Mouse (Mus musculus) kidney, embryonic 15.5 days (tissue): ENCODE results near the gene Prcp. TPM values are rescaled to one million over a fixed set of nuclear protein-coding genes. Genes with fewer than 3 reads are reported as not detected.
"Not testable (repeated sequence)": the region's sequence is repeated elsewhere in the genome, so short reads cannot be mapped to it uniquely, and the experiment has no call there.

Source experiments
- ATAC-seq: fragments of 200-750 bp; cut with Nextera tagmentation; replicated peaks from 2 replicates; pipeline ENCODE4 v1.8.0; 2017; ENCODE audit warnings: moderate TSS enrichment; ENCODE audit not compliant: low FRiP score
- H3K27ac ChIP-seq: fragments of 300-500 bp; sonication (generic); 2 replicates; pipeline ENCODE4 v1.5.1; 2015; ENCODE audit warnings: mild to moderate bottlenecking, inconsistent platforms
- H3K27me3 ChIP-seq: fragments of 300-500 bp; sonication (generic); 2 replicates; pipeline ENCODE4 v1.6.1; 2015; ENCODE audit warnings: inconsistent platforms
- H3K36me3 ChIP-seq: fragments of 300-500 bp; sonication (generic); 2 replicates; pipeline ENCODE4 v1.6.1; 2015; ENCODE audit warnings: inconsistent platforms
- H3K4me1 ChIP-seq: fragments of 300-500 bp; sonication (generic); 2 replicates; pipeline ENCODE4 v1.6.1; 2015; ENCODE audit warnings: inconsistent platforms
- H3K4me2 ChIP-seq: fragments of 300-500 bp; sonication (generic); 2 replicates; pipeline ENCODE4 v1.6.1; 2015; ENCODE audit warnings: moderate library complexity, mild to moderate bottlenecking, inconsistent platforms
- H3K4me3 ChIP-seq: fragments of 300-500 bp; sonication (generic); replicated peaks from 2 replicates; pipeline ENCODE4 v1.5.1; 2015; ENCODE audit warnings: mild to moderate bottlenecking, inconsistent platforms
- H3K9ac ChIP-seq: fragments of 300-500 bp; sonication (generic); 2 replicates; pipeline ENCODE4 v1.6.1; 2015; ENCODE audit warnings: mild to moderate bottlenecking, inconsistent platforms
- H3K9me3 ChIP-seq: fragments of 300-500 bp; sonication (generic); replicated peaks from 2 replicates; pipeline ENCODE4 v1.6.1; 2016; ENCODE audit warnings: inconsistent platforms
- WGBS: fragments of 180-500 bp; shearing (Covaris S2); methylation state at CpG from one replicate; pipeline ENCODE4 v1.1.7; 2015; ENCODE audit warnings: mixed read lengths; 5-methylcytosine and 5-hydroxymethylcytosine counted together
- polyA plus RNA-seq: library from polyadenylated mRNA; unstranded; fragments of >200 nt; fragmentation: Nextera tagmentation; extraction: Ambion mirVana; gene quantifications from 2 replicates; pipeline ENCODE4 v1.2.1, GENCODE M21; 2015

Gene Prcp
- polyA plus RNA-seq, 1 experiment from 2014 or later: 22.7 TPM

DNA sequence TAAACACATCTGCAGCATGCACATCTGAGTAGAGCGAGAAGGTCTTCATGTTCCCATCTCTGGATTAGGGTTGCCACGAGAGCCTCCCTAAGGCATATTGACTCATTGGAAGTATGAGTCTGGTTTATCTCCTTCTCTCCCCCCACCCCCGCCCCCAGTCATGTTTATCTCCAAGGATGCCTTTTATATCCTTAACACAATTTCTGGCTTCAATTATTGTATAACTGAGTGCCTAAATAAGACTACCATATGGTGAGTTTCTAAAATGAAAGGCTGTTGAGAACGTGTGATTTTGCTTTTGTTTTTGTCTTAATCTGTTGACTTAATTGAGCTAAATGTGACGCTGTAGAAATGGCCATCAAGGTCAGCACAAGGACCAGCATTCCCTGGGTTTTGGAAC lies 21.8 kb downstream of the Prcp start:
- 78% methylated on average over 5 of the region's 5 CpGs for WGBS
- Histone ChIP-seq H3K9me3 (no peaks in the 10 kb centered on the region), H3K4me2 (no peak overlapping the region), H3K4me1 (no peaks in the 10 kb centered on the region), H3K27me3 (no peaks in the 10 kb centered on the region), H3K9ac (no peak overlapping the region), H3K36me3 (no peaks in the 10 kb centered on the region), H3K27ac (no peak overlapping the region), H3K4me3 (no peak overlapping the region)
- no peak for ATAC-seq

DNA sequence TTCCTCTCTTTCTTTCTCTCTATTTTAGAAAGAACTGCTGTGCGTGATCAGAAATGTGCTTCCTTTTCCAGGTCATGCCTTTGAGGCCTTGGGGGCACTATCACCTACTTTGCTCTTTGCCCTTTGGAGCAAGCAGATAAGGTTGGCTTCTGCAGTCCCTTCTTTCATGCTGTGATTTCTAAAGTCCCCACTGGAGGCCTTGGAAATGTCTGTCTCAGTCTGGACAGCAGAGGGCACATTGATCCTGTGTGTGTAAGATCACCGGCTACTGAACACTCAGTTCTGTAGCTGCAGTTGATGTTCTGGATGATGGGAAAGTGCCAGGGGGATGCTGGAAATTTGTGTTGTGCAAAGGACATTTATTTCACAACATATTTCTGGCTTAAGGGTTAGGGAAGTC lies 22.8 kb downstream of the Prcp start:
- no peaks in the 10 kb centered on the region for H3K27me3 ChIP-seq
- H3K36me3 ChIP-seq: no peaks in the 10 kb centered on the region
- WGBS: 49% methylated on average over 2 of the region's 2 CpGs
- no peak overlapping the region for H3K4me2 ChIP-seq
- H3K9ac ChIP-seq: no peak overlapping the region
- no peaks in the 10 kb centered on the region for H3K9me3 ChIP-seq
- no peak overlapping the region for H3K27ac ChIP-seq
- ATAC-seq: no peak
- no peak overlapping the region for H3K4me3 ChIP-seq
- H3K4me1 ChIP-seq: no peaks in the 10 kb centered on the region

DNA sequence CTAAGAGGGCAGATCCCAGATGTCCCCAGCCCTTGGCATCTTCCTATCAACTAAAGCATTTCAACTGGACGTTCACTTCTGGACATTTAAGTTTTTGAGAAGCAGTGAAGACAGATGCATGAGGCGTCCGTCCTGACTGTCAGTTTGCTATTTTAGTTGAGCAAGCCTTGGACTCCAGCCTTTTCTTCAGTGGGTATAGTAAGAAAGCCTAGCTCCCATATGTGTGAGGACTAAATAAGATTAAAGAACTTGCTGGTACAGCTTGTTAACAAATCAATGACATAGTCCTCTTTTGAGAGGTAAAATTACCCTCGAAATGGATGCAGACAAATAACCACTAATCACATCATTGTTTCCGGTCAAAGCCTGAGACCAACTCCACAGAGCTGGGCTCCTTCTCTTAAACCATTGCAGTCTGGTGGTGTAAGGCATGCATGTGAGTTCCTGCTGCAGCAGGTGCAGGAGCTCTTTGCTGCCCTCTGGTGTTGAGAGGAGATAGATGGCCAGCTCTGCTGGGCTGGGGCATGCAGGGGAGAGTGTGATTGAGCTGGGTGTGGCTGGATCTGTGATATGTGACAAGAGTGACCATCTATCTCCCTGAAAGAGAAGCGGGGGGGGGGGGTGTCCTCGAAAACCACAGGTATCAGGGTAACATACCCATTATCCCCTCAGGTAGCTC lies 29.2 kb downstream of the Prcp start:
- Histone ChIP-seq H3K36me3 (no peaks in the 10 kb centered on the region), H3K9me3 (no peaks in the 10 kb centered on the region), H3K9ac (no peak overlapping the region), H3K4me1 (no peaks in the 10 kb centered on the region), H3K4me2 (no peak overlapping the region), H3K4me3 (no peak overlapping the region), H3K27ac (no peak overlapping the region), H3K27me3 (no peaks in the 10 kb centered on the region)
- WGBS: 52% methylated on average over 7 of the region's 7 CpGs
- peak; percentile 95 for ATAC-seq

DNA sequence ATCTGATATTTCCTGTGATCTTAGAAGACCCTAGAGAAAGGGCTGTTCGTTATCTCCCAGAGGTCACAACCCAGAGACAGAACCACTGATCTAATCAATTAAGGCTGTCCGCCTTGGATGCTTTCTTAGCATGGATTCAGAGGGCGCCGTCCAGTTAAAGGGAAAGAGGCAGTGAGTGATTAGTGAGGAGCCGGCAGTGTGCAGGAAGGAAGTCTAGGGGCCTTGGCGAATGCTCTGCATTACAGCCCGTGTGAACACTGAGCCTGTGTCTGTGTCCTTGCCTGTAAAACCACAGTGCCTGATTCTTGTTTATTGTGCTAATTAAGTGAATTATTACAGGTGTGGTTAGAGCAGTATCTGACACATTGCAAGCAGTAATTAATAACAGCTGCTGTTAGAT lies 30.0 kb downstream of the Prcp start:
- not testable (repeated sequence) for H3K4me2 ChIP-seq, H3K27ac ChIP-seq, H3K9ac ChIP-seq, H3K9me3 ChIP-seq, H3K4me3 ChIP-seq, H3K27me3 ChIP-seq, H3K4me1 ChIP-seq, H3K36me3 ChIP-seq
- WGBS: 51% methylated on average over 7 of the region's 7 CpGs
- peak; percentile 59; the same call in 1 of the 2 replicates for ATAC-seq

DNA sequence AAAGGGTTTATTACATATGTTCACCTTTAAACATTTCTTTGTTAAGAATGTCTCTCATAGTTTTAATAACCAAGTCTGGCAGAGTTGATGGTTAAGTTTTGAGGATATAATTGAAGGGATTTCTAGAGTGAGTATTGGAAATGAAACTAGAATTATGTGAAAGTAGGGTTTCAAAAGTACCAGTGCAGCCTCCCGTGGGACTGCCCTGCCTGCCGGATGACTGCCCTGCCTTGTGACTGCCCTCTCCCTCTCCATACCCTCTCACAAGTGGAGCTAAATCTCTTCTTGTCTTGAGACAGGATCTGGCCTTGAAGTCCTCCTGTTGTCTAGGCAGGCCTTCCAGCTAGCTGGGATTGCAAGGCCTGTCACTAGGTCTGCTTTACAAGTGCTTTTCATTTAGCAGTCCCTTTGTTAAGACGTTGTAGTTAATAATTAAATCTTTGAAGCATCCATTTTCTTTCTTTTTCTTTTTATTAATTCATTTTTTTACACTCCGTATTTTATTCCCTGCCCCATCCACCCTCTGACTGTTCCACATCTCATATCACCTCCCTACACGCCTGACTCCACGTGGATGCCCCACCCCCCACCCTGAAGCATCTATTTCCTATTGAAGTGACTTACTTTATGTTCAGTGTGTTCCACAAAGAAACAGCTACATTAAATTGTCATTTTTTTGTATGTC lies 46.0 kb downstream of the Prcp start:
- H3K27me3 ChIP-seq: no peaks in the 10 kb centered on the region
- no peaks in the 10 kb centered on the region for H3K9me3 ChIP-seq
- WGBS: 83% methylated on average over 6 of the region's 6 CpGs
- no peaks in the 10 kb centered on the region for H3K4me1 ChIP-seq
- H3K36me3 ChIP-seq: no peaks in the 10 kb centered on the region
- ATAC-seq: no peak
- H3K9ac ChIP-seq: no peak overlapping the region
- H3K4me3 ChIP-seq: no peak overlapping the region
- no peak overlapping the region for H3K4me2 ChIP-seq
- no peak overlapping the region for H3K27ac ChIP-seq

DNA sequence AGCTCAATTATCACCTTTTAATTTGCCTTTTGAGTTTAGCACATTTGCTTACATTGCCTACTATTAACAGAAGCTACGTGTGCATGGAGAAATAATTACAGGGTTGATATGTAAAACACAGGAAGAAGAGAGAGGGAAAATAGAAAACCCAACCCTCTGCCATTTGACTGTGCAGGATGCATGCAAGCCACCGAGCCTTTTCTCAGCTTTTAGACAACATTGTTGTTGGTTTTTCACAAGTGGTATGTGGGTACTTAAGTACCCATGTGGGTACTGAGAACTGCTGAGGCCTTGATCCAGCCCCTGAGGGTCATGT lies 46.5 kb downstream of the Prcp start:
- H3K4me3 ChIP-seq: no peak overlapping the region
- no peak overlapping the region for H3K4me2 ChIP-seq
- H3K27me3 ChIP-seq: no peaks in the 10 kb centered on the region
- no peaks in the 10 kb centered on the region for H3K36me3 ChIP-seq
- H3K9me3 ChIP-seq: no peaks in the 10 kb centered on the region
- 83% methylated on average over 2 of the region's 2 CpGs for WGBS
- H3K9ac ChIP-seq: no peak overlapping the region
- no peak overlapping the region for H3K27ac ChIP-seq
- H3K4me1 ChIP-seq: no peaks in the 10 kb centered on the region
- no peak for ATAC-seq

DNA sequence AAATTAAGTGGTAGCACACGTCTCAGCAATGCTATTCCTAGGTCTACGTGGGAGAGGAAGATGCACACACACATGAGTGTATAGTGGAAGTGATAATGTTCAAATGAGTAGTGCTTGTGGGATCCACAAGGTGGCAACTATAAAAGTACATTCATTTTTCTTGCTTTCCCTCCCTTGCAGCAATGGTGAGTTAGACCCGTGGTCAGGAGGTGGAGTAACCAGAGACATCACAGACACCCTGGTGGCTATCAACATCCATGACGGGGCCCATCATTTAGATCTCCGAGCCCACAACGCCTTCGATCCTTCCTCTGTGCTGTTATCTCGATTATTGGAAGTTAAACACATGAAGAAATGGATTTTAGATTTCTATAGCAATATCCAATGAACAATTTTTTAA lies 58.5 kb downstream of the Prcp start:
- ATAC-seq: no peak
- Histone ChIP-seq H3K4me2 (no peak overlapping the region), H3K36me3 (no peaks in the 10 kb centered on the region), H3K9me3 (no peaks in the 10 kb centered on the region), H3K4me3 (no peak overlapping the region), H3K9ac (no peak overlapping the region), H3K4me1 (no peaks in the 10 kb centered on the region), H3K27me3 (no peaks in the 10 kb centered on the region), H3K27ac (no peak overlapping the region)
- 88% methylated on average over 8 of the region's 8 CpGs for WGBS

DNA sequence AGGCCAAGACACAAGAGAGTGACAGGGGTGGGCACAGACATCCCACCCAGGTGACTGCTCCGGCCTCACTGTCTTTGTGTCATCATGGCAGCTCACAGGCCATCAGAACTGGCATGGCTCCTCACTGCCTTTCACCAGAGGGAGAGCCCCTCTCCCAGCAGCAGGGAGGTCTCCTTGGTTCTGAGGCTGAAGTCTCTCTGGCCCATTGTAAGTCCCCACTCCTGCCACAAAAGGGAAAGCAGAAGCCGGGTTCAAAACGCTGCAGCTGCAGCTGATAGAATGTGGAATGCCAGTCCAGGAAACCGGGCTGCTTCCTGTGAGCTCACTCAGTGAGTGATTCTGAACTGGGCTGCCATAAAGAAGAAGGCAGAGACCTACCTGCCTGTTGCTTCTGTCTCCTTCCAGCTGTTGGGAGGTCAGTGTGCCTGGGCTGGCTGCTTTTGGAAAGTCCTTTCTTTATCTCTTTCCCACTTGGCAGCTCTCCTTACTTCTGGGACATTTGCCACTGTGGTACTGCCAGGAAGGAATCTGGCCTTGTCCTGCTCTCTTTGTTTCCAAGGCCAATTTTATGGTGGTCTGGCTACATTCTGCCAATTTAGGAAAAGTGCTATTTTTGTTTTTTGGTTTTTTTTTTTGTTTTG lies 59.2 kb downstream of the Prcp start:
- H3K4me3 ChIP-seq, H3K9me3 ChIP-seq, ATAC-seq, H3K27ac ChIP-seq, H3K36me3 ChIP-seq, H3K27me3 ChIP-seq, H3K4me2 ChIP-seq, H3K4me1 ChIP-seq, H3K9ac ChIP-seq: not testable (repeated sequence)
- 61% methylated on average over 4 of the region's 4 CpGs for WGBS

DNA sequence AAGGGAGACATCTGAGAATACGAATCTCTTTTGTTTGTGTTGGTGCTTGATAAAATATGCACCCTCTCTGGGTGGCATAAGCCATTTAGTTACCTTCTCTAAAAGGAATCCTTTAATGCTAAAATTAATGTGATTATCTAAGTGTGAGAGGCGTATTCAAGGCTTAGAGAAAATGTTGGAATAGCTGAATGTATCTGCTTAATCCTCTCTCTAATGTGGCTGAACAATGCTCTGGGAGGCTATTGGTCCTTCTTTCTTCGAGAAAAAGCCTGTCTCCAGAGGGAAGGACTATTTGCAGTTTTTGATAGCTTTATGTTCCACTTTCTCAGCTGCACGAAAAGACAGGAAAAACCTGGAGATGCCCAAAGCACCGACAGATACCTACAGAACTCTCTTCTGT lies 62.5 kb downstream of the Prcp start:
- WGBS: 64% methylated on average over 5 of the region's 5 CpGs
- H3K27me3 ChIP-seq: no peaks in the 10 kb centered on the region
- no peaks in the 10 kb centered on the region for H3K4me1 ChIP-seq
- no peak overlapping the region for H3K4me2 ChIP-seq
- H3K4me3 ChIP-seq: no peak overlapping the region
- H3K9me3 ChIP-seq: no peaks in the 10 kb centered on the region
- H3K9ac ChIP-seq: no peak overlapping the region
- ATAC-seq: no peak
- no peaks in the 10 kb centered on the region for H3K36me3 ChIP-seq
- no peak overlapping the region for H3K27ac ChIP-seq

DNA sequence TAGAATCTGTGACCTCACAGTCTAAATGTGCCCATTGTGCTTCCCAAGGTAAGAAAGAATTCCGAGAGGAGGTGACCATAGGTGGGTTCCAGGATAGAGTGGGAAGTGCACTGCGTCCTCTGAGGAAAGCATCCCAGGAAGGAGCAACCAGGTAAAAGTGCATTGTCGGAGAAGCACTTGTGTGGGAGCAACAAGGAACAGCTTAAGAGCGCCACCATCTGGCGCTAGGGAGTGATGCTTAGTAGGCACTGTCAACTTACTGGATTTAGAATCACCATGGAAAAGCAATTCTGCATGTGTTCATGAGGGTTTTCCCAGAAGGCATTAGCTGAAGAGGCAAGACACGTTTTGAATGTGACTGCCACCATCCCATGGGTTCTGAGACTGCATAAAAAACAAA lies 63.7 kb downstream of the Prcp start:
- no peaks in the 10 kb centered on the region for H3K4me1 ChIP-seq
- 21% methylated on average over 6 of the region's 6 CpGs for WGBS
- no peak overlapping the region for H3K4me2 ChIP-seq
- ATAC-seq: no peak
- H3K27ac ChIP-seq: no peak overlapping the region
- no peaks in the 10 kb centered on the region for H3K36me3 ChIP-seq
- H3K9ac ChIP-seq: no peak overlapping the region
- no peaks in the 10 kb centered on the region for H3K27me3 ChIP-seq
- H3K9me3 ChIP-seq: no peaks in the 10 kb centered on the region
- H3K4me3 ChIP-seq: no peak overlapping the region

DNA sequence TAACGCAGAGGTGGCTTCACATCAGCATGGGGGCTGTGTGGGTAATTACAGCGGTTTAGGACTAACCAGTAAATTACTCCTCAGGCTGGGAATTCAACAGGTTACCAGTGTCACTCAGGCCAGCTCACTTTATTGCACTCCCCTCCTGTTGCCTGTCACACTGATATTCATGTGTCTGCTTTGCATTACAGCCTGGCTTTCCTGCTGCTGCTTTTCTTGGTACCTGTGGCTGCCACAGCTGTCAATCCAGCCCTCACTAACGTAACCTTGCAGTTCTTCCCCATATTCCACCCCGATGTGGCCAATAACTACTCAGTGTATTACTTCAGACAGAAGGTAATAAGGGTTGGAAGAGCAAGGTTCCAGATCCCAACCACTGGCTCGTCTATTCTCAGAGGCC lies 65.5 kb downstream of the Prcp start:
- no peak overlapping the region for H3K27ac ChIP-seq
- WGBS: 48% methylated on average over 5 of the region's 5 CpGs
- no peaks in the 10 kb centered on the region for H3K4me1 ChIP-seq
- H3K36me3 ChIP-seq: no peaks in the 10 kb centered on the region
- H3K9me3 ChIP-seq: no peaks in the 10 kb centered on the region
- H3K27me3 ChIP-seq: no peaks in the 10 kb centered on the region
- ATAC-seq: no peak
- H3K4me3 ChIP-seq: no peak overlapping the region
- H3K9ac ChIP-seq: no peak overlapping the region
- H3K4me2 ChIP-seq: no peak overlapping the region

DNA sequence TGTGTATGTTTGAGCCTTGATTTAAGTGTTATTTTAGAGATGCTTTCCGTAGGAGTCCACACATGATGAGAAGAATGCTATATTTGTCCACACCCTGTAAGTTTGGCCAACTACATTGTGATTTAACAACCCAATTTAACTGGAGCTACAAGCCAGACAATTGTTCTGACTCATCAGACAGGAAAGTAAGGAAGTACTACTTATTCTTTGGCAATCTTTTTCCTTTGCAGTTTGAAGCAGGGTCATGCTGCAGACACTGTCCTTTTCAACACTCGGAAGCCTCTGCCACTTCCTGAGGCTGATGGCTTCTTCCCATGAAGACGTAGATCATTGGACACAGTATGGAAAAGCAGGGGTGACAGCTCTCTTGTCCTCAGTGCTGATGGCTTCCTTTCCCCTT lies 76.5 kb downstream of the Prcp start:
- H3K36me3 ChIP-seq: no peaks in the 10 kb centered on the region
- H3K9me3 ChIP-seq: no peaks in the 10 kb centered on the region
- no peak overlapping the region for H3K27ac ChIP-seq
- H3K4me1 ChIP-seq: peaks cover 7% of the 10 kb centered on the region; the same call in 1 of the 2 replicates
- H3K4me3 ChIP-seq: no peak overlapping the region
- peak; percentile 36; the same call in 1 of the 2 replicates for ATAC-seq
- H3K4me2 ChIP-seq: no peak overlapping the region
- H3K9ac ChIP-seq: no peak overlapping the region
- 74% methylated on average over 3 of the region's 3 CpGs for WGBS
- no peaks in the 10 kb centered on the region for H3K27me3 ChIP-seq
